Comparison of ENCODE assay signal across 15 mouse cellular contexts in the genomic region with DNA sequence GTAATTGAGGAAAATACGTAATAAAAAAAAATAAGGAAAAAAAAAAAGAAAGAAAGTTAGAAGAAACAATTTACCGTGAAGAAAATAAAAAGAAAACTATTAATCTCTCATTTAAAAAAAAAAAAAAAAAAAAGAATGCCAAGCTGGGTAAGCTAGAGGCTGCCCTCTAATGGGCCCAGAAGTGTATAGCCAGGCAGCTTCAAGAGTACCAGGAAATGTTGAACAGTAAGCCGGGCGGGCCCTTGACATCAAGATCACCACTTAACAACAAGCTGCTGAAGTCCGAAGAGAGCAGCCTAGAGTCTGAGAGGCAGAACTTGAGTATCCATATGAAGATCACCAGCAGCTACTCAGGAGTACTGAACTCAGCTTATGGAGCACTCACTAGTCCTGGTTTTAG.
DNase-seq lines count a peak whose midpoint lies in the region; ATAC-seq and TF ChIP-seq lines count a peak whose summit lies in the region.
"Had no signal": no experiment of that assay in that cellular context is flagged by ENCODE, and none has a peak within 500 bp of the region (broad histone marks: within the 10 kb centered on the region; RNA-seq: fewer than 3 reads in every experiment).

No protein-coding gene starts in this region.

- no peaks in the 10 kb centered on the region for H3K27me3 ChIP-seq in heart, adult 2 months (ENCODE audit: control insufficient read depth, insufficient read depth, low read length)
- no peaks in the 10 kb centered on the region for H3K27me3 ChIP-seq in MEL (ENCODE audit: control insufficient read depth in 1 of 2, insufficient read depth in 2 of 2, low read length in 2 of 2)
- H3K27me3 ChIP-seq: heart, embryonic 12.5 days had no signal

- no peak; the same call in 1 of the 2 replicates for TF ChIP-seq RAD21 in MEL (IDR thresholded peaks at IDR 0.05; ENCODE audit: low read depth, low read length)

- no peaks in the 10 kb centered on the region for H3K79me2 ChIP-seq in heart, adult 2 months (replicated peaks; ENCODE audit: control insufficient read depth, insufficient read depth, low read length)
- H3K79me2 ChIP-seq in MEL (ENCODE audit: control insufficient read depth, insufficient read depth, low read length, poor library complexity), result no peaks in the 10 kb centered on the region

- no peaks in the 10 kb centered on the region for H3K4me1 ChIP-seq in heart, adult 2 months (ENCODE audit: control insufficient read depth, insufficient read depth, low read length)
- H3K4me1 ChIP-seq in MEL (ENCODE audit: control insufficient read depth in 1 of 2, insufficient read depth in 2 of 2, low read length in 2 of 2), result peaks cover 0 to 2% of the 10 kb centered on the region in 2 experiments; a peak in 1 of 4 replicates
- H3K4me1 ChIP-seq in lung, adult 2 months (ENCODE audit: control insufficient read depth, insufficient read depth, low read length), result no peaks in the 10 kb centered on the region
- H3K4me1 ChIP-seq: heart, embryonic 12.5 days had no signal

- no peak overlapping the region for H3K4me3 ChIP-seq in heart, adult 2 months
- H3K4me3 ChIP-seq in MEL (ENCODE audit: control insufficient read depth in 1 of 2, insufficient read depth in 1 of 2, low read depth in 2 of 2, low read length in 2 of 2), result no peak overlapping the region
- no peak overlapping the region for H3K4me3 ChIP-seq in lung, adult 2 months (replicated peaks; ENCODE audit: extremely low read depth, low read depth, low read length)
- H3K4me3 ChIP-seq: forebrain, embryonic 10.5 days; heart, embryonic 12.5 days had no signal

- no peak for TF ChIP-seq EP300 in heart, adult 2 months (IDR thresholded peaks at IDR 0.05; ENCODE audit: insufficient read depth, low read depth, low read length)
- no peak for TF ChIP-seq EP300 in MEL (IDR thresholded peaks at IDR 0.05; ENCODE audit: low read depth in 1 of 2, low read length in 2 of 2)

- no peak overlapping the region for H3K9ac ChIP-seq in heart, adult 2 months (ENCODE audit: low read depth, low read length)
- H3K9ac ChIP-seq in MEL (ENCODE audit: control insufficient read depth, low read depth, low read length, poor library complexity, severe bottlenecking), result no peak overlapping the region
- H3K9ac ChIP-seq: heart, embryonic 12.5 days had no signal

- H3K9me3 ChIP-seq in MEL (replicated peaks; ENCODE audit: insufficient read depth, low read length), result no peaks in the 10 kb centered on the region
- H3K9me3 ChIP-seq: heart, embryonic 12.5 days had no signal

- 94% methylated on average over 5 of the region's 5 CpGs for WGBS in heart, adult 2 months
- 77% methylated on average over 5 of the region's 5 CpGs for WGBS in lung, adult 2 months

- intact Hi-C loops in heart, adult 2 months (cut with DNase I), result no loop called here
- intact Hi-C loops in heart, postnatal 14 days (cut with DNase I), result loop anchor here (10.0 kb wide), 1 partner anchor 142 kb away; no protein-coding TSS in a partner anchor

- peak; percentile 63; the same call in 1 of the 2 replicates for ATAC-seq in megakaryocyte-erythroid progenitor cell, adult 5-6 weeks (replicated peaks; ENCODE audit: low FRiP score, low TSS enrichment, poor library complexity, severe bottlenecking)
- ATAC-seq: midbrain, embryonic 16.5 days had no signal

- TF ChIP-seq POLR2A in heart, adult 2 months (IDR thresholded peaks at IDR 0.05; ENCODE audit: insufficient read depth, low read depth, low read length), result no peak
- no peak for TF ChIP-seq POLR2A in MEL (IDR thresholded peaks at IDR 0.05; ENCODE audit: control insufficient read depth in 1 of 2, insufficient read depth in 1 of 2, low read depth in 1 of 2, low read length in 2 of 2, poor library complexity in 1 of 2)
- no peak for TF ChIP-seq POLR2A in lung, adult 2 months (IDR thresholded peaks at IDR 0.05; ENCODE audit: borderline replicate concordance, extremely low read depth, low read depth, low read length)

- H3K36me3 ChIP-seq in heart, adult 2 months (ENCODE audit: control insufficient read depth, insufficient read depth, low read length), result peaks cover 2% of the 10 kb centered on the region
- peaks cover 3 to 12% of the 10 kb centered on the region in 2 experiments for H3K36me3 ChIP-seq in MEL (ENCODE audit: control insufficient read depth in 1 of 2, insufficient read depth in 2 of 2, low read length in 2 of 2)

- no peak overlapping the region for H3K27ac ChIP-seq in heart, adult 2 months
- H3K27ac ChIP-seq in MEL (ENCODE audit: control insufficient read depth, low read depth, low read length), result no peak overlapping the region
- H3K27ac ChIP-seq: forebrain, embryonic 10.5 days had no signal

- peak; percentile 10; the same call in 1 of the 2 replicates for TF ChIP-seq CTCF in heart, adult 2 months (IDR thresholded peaks at IDR 0.05)
- peak in 1 of 3 experiments; percentile 8; a peak in 1 of 6 replicates for TF ChIP-seq CTCF in MEL (IDR thresholded peaks at IDR 0.05 in 2 of 3, conservative IDR thresholded peaks at IDR 0.05 in 1 of 3; ENCODE audit: control insufficient read depth in 1 of 3, insufficient read depth in 1 of 3, low read depth in 2 of 3, low read length in 3 of 3, poor library complexity in 1 of 3, severe bottlenecking in 1 of 3)
- no peak for TF ChIP-seq CTCF in lung, adult 2 months (IDR thresholded peaks at IDR 0.05; ENCODE audit: insufficient read depth, low read length)

- DNase-seq in heart, adult 2 months, result no peak
- DNase-seq in heart, postnatal 14 days, result no peak
- DNase-seq in MEL (ENCODE audit: low read depth, low spot score), result peak; percentile 10
- DNase-seq in lung, adult 2 months, result peak; percentile 13
- no peak for DNase-seq in adrenal gland, adult 2 months
- no peak for DNase-seq in cerebellum, postnatal 25 days
- DNase-seq in kidney, postnatal 36 days, result no peak
- DNase-seq: B cell, adult 2 months; cerebellum, adult 11-12 months; heart, postnatal 4 days; right cerebral cortex, postnatal 4 days had no signal

TF ChIP-seq in MEL, 35 proteins besides CTCF, POLR2A, EP300 and RAD21:
- TF ChIP-seq ZMIZ1 (IDR thresholded peaks at IDR 0.05; ENCODE audit: low read depth, low read length), result no peak
- peak; percentile 80 for TF ChIP-seq ZNF384 (IDR thresholded peaks at IDR 0.05; ENCODE audit: low read depth, low read length)
- no peak for TF ChIP-seq GATA1 (IDR thresholded peaks at IDR 0.05; ENCODE audit: low read depth, low read length)

Comparison
In these comparisons a context has a peak if more than half of its experiments do, and no peak if none do; other contexts are left out.
1. DNase-seq: peak in MEL (single experiment) and lung, adult 2 months (single experiment); none in heart, adult 2 months (0 of 2), heart, postnatal 14 days (0 of 2), adrenal gland, adult 2 months (single experiment), cerebellum, postnatal 25 days (0 of 2) and kidney, postnatal 36 days (0 of 2).